Mouse (Mus musculus) testis, adult 2 months (tissue): Measurements from ENCODE around the gene Nprl3. TPM values are rescaled to one million over a fixed set of nuclear protein-coding genes. Genes with fewer than 3 reads are reported as not detected.
"Not testable (repeated sequence)": the region's sequence is repeated elsewhere in the genome, so short reads cannot be mapped to it uniquely, and the experiment has no call there.

Experiments used
- H3K27ac ChIP-seq: fragments of 200-500 bp; 2 replicates; pipeline ENCODE4 v1.5.1; 2012; ENCODE audit warnings: low read depth, low read length; ENCODE audit not compliant: control insufficient read depth, insufficient read depth
- H3K27me3 ChIP-seq: fragments of 200-500 bp; 2 replicates; pipeline ENCODE4 v1.6.1; 2012; ENCODE audit warnings: mild to moderate bottlenecking, low read length, moderate library complexity; ENCODE audit not compliant: control insufficient read depth, insufficient read depth
- H3K36me3 ChIP-seq: fragments of 200-500 bp; 2 replicates; pipeline ENCODE4 v1.6.1; 2012; ENCODE audit warnings: mild to moderate bottlenecking, low read length; ENCODE audit not compliant: control insufficient read depth, insufficient read depth
- H3K4me1 ChIP-seq: fragments of 200-500 bp; 2 replicates; pipeline ENCODE4 v1.6.1; 2012; ENCODE audit warnings: low read length; ENCODE audit not compliant: control insufficient read depth, insufficient read depth
- H3K4me3 ChIP-seq: fragments of 200-500 bp; 2 replicates; pipeline ENCODE4 v1.5.1; 2012; ENCODE audit warnings: low read depth, mild to moderate bottlenecking, low read length, moderate library complexity, mixed read lengths; ENCODE audit not compliant: control insufficient read depth
- CTCF ChIP-seq: fragments of 200-500 bp; IDR thresholded peaks from 2 replicates; pipeline ENCODE4 v1.5.1; 2012; ENCODE audit warnings: low read depth, mild to moderate bottlenecking, inconsistent platforms, low read length, moderate library complexity; ENCODE audit not compliant: control insufficient read depth, insufficient read depth, insufficient replicate concordance
- POLR2A ChIP-seq: fragments of 200-500 bp; IDR thresholded peaks from 2 replicates; pipeline ENCODE4 v1.6.1; 2012; ENCODE audit warnings: low read depth, mild to moderate bottlenecking, inconsistent platforms, low read length, moderate library complexity; ENCODE audit not compliant: control insufficient read depth
- polyA plus RNA-seq: library from polyadenylated mRNA; depleted of rRNA; stranded (reverse); fragments of >200 nt; gene quantifications from 2 replicates; pipeline ENCODE4 v1.2.3, GENCODE M21; 2012

Gene Nprl3
- polyA plus RNA-seq, 1 experiment = 61.4 TPM

DNA sequence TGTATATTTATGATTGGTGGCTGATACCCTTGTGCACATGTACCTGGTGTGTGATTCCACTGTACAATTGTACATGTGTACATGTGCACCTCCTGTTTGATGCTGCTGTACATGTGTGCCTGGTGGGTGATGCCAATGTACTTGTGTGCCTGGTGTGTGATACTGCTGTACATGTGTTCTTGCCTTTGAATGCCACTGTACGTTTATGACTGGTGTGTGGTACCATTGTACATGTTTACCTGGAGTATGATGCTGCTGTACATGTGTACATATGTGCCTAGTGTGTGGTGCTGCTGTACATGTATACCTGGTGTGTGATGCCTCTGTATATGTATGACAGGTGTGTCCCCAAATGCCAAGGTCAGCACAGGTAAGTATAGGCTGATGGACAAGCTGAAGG lies 34.0 kb upstream of the Nprl3 start:
- H3K27me3 ChIP-seq = no peaks in the 10 kb centered on the region
- no peaks in the 10 kb centered on the region for H3K36me3 ChIP-seq
- no peak overlapping the region for H3K27ac ChIP-seq
- no peak overlapping the region for H3K4me3 ChIP-seq
- TF ChIP-seq POLR2A (no peak), CTCF (no peak)
- no peaks in the 10 kb centered on the region; the same call in 1 of the 2 replicates for H3K4me1 ChIP-seq

- no peak overlapping the region for H3K27ac ChIP-seq
- H3K27me3 ChIP-seq = no peaks in the 10 kb centered on the region
- no peak overlapping the region; the same call in 1 of the 2 replicates for H3K4me3 ChIP-seq
- no peaks in the 10 kb centered on the region; the same call in 1 of the 2 replicates for H3K4me1 ChIP-seq
- TF ChIP-seq POLR2A = no peak
- H3K36me3 ChIP-seq = no peaks in the 10 kb centered on the region
These were observed 33.1 kb upstream of the Nprl3 start for GRCm38 (mm10) chr11:32300279-32301267.

GRCm38 (mm10) chr11:32299865-32300264 lies 32.4 kb upstream of the Nprl3 start, which contains the start of gene Hbq1a:
Gene Hbq1a, plus strand, starts transcription at chr11:32300069.
- not testable (repeated sequence) for H3K4me1 ChIP-seq, H3K27me3 ChIP-seq, H3K27ac ChIP-seq, H3K36me3 ChIP-seq
- peak within 1 kb of the TSS; percentile 53 for H3K4me3 ChIP-seq
- TF ChIP-seq CTCF = peak; percentile 66

- TF ChIP-seq CTCF (no peak), POLR2A (no peak)
- H3K36me3 ChIP-seq = no peaks in the 10 kb centered on the region
- H3K4me1 ChIP-seq = no peaks in the 10 kb centered on the region; the same call in 1 of the 2 replicates
- H3K27me3 ChIP-seq = no peaks in the 10 kb centered on the region
- H3K4me3 ChIP-seq = no peak overlapping the region
- H3K27ac ChIP-seq = no peak overlapping the region
These were observed 31.0 kb upstream of the Nprl3 start for GRCm38 (mm10) chr11:32298532-32298918.

GRCm38 (mm10) chr11:32297866-32298531 lies 30.5 kb upstream of the Nprl3 start:
- TF ChIP-seq POLR2A = no peak
- no peak for TF ChIP-seq CTCF
- Histone ChIP-seq H3K27me3 (no peaks in the 10 kb centered on the region), H3K27ac (no peak overlapping the region)

DNA sequence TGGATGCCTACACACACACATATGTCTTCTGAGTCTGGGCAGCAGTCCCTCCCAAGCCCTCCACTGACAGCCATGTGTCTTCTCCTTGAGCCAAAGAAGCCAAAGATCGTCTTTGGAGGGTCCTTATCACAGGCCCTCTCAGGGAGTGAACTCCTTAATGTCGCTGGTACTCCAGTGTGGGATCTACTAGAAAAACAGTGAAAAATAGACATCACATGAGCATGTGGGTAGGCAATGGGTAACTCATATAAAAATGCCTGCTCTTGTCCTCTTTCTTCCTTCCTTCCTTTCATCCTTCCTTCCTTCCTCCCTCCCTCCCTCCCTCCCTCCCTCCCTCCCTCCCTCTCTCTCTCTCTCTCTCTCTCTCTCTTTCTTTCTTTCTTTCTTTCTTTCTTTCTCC lies 29.9 kb upstream of the Nprl3 start:
- not testable (repeated sequence) for H3K27me3 ChIP-seq, H3K27ac ChIP-seq, H3K4me1 ChIP-seq, H3K4me3 ChIP-seq, H3K36me3 ChIP-seq

More at GRCm38 (mm10) chr11:32297866-32298531, 30.5 kb upstream of the Nprl3 start:
- no peak overlapping the region for H3K4me3 ChIP-seq
- no peaks in the 10 kb centered on the region; the same call in 1 of the 2 replicates for H3K4me1 ChIP-seq
- H3K36me3 ChIP-seq = no peaks in the 10 kb centered on the region

DNA sequence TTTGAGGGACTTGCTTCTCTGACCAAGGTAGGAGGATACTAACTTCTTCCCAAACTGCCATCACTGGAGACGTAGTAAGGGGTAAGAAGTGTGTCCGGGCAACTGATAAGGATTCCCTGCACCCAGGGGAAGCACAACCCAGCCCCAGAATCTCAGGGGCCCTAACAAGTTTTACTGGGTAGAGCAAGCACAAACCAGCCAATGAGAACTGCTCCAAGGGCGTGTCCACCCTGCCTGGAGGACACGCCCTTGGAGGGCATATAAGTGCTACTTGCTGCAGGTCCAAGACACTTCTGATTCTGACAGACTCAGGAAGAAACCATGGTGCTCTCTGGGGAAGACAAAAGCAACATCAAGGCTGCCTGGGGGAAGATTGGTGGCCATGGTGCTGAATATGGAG lies 28.7 kb upstream of the Nprl3 start, which contains the start of gene Hba-a2:
Gene Hba-a2, plus strand, starts transcription at position 287 of the 400 bp plus-strand sequence.
- H3K4me3 ChIP-seq, H3K36me3 ChIP-seq, H3K4me1 ChIP-seq, H3K27me3 ChIP-seq, H3K27ac ChIP-seq: not testable (repeated sequence)

- not testable (repeated sequence) for H3K4me1 ChIP-seq, H3K36me3 ChIP-seq, H3K27ac ChIP-seq, H3K4me3 ChIP-seq, H3K27me3 ChIP-seq
These were observed 26.0 kb upstream of the Nprl3 start for GRCm38 (mm10) chr11:32293479-32293878.

GRCm38 (mm10) chr11:32292819-32293218 lies 25.3 kb upstream of the Nprl3 start:
- H3K27ac ChIP-seq, H3K36me3 ChIP-seq, H3K4me3 ChIP-seq, H3K27me3 ChIP-seq, H3K4me1 ChIP-seq: not testable (repeated sequence)
